Mouse (Mus musculus): ENCODE data around the gene Glo1. TPM values are rescaled to one million over a fixed set of nuclear protein-coding genes. Genes with fewer than 3 reads are reported as not detected.

The Glo1 gene
- polyA plus RNA-seq, 1 experiment from 2014 or later: 234 TPM

GRCm38 (mm10) chr17:30612075-30612859, 14.4 kb downstream of the Glo1 start:
- Histone ChIP-seq H3K4me1 (replicated peaks) (peaks cover 83% of the 10 kb centered on the region), H3K9ac (peak overlapping the region; percentile 82), H3K27me3 (no peaks in the 10 kb centered on the region), H3K27ac (replicated peaks) (peak overlapping the region; percentile 93), H3K36me3 (replicated peaks) (peaks cover 10% of the 10 kb centered on the region), H3K4me3 (replicated peaks) (peak overlapping the region; percentile 75), H3K9me3 (replicated peaks) (no peaks in the 10 kb centered on the region), H3K4me2 (peak overlapping the region; percentile 69)
- WGBS (ENCODE audit: insufficient replicate concordance): under 1% methylated on average over 34 of the region's 34 CpGs
- peak; percentile 93 for ATAC-seq (ENCODE audit: insufficient read depth)

GRCm38 (mm10) chr17:30611221-30612074, 15.2 kb downstream of the Glo1 start:
- Histone ChIP-seq H3K4me1 (replicated peaks) (peaks cover 83% of the 10 kb centered on the region), H3K27ac (replicated peaks) (peak overlapping the region; percentile 93), H3K4me3 (replicated peaks) (peak overlapping the region; percentile 75), H3K36me3 (replicated peaks) (peaks cover 19% of the 10 kb centered on the region), H3K9ac (peak overlapping the region; percentile 82), H3K27me3 (no peaks in the 10 kb centered on the region), H3K4me2 (peak overlapping the region; percentile 69), H3K9me3 (replicated peaks) (no peaks in the 10 kb centered on the region)
- WGBS (ENCODE audit: insufficient replicate concordance): 16% methylated on average over 18 of the region's 18 CpGs
- ATAC-seq (ENCODE audit: insufficient read depth): 0 out of 2 replicates have a peak, but pooled peaks have one; percentile 6

GRCm38 (mm10) chr17:30610739-30611138, 15.9 kb downstream of the Glo1 start:
- ATAC-seq (ENCODE audit: insufficient read depth): no peak
- WGBS (ENCODE audit: insufficient replicate concordance): 47% methylated on average over 1 of the region's 1 CpGs
- H3K4me3 ChIP-seq (replicated peaks): peak overlapping the region; percentile 75
- H3K9me3 ChIP-seq (replicated peaks): no peaks in the 10 kb centered on the region
- peak overlapping the region; percentile 93 for H3K27ac ChIP-seq (replicated peaks)
- no peaks in the 10 kb centered on the region for H3K27me3 ChIP-seq
- peaks cover 83% of the 10 kb centered on the region for H3K4me1 ChIP-seq (replicated peaks)
- H3K9ac ChIP-seq: peak overlapping the region; percentile 82; the same call in 1 of the 2 replicates
- H3K4me2 ChIP-seq: peak overlapping the region; percentile 69
- peaks cover 26% of the 10 kb centered on the region for H3K36me3 ChIP-seq (replicated peaks)

GRCm38 (mm10) chr17:30609980-30610307, 16.7 kb downstream of the Glo1 start:
- ATAC-seq (ENCODE audit: insufficient read depth): no peak
- Histone ChIP-seq H3K27ac (replicated peaks) (peak overlapping the region; percentile 93), H3K9ac (no peak overlapping the region), H3K36me3 (replicated peaks) (peaks cover 32% of the 10 kb centered on the region), H3K4me3 (replicated peaks) (peak overlapping the region; percentile 75), H3K27me3 (no peaks in the 10 kb centered on the region), H3K4me2 (peak overlapping the region; percentile 69), H3K4me1 (replicated peaks) (peaks cover 75% of the 10 kb centered on the region), H3K9me3 (replicated peaks) (no peaks in the 10 kb centered on the region)
- 61% methylated on average over 5 of the region's 5 CpGs for WGBS (ENCODE audit: insufficient replicate concordance)

GRCm38 (mm10) chr17:30609305-30609979, 17.2 kb downstream of the Glo1 start:
- H3K4me2 ChIP-seq: peak overlapping the region; percentile 69
- peaks cover 70% of the 10 kb centered on the region for H3K4me1 ChIP-seq (replicated peaks)
- H3K27ac ChIP-seq (replicated peaks): peak overlapping the region; percentile 93
- peaks cover 37% of the 10 kb centered on the region for H3K36me3 ChIP-seq (replicated peaks)
- peak overlapping the region; percentile 19; the same call in 1 of the 2 replicates for H3K9ac ChIP-seq
- 62% methylated on average over 16 of the region's 16 CpGs for WGBS (ENCODE audit: insufficient replicate concordance)
- no peaks in the 10 kb centered on the region for H3K27me3 ChIP-seq
- H3K9me3 ChIP-seq (replicated peaks): no peaks in the 10 kb centered on the region
- H3K4me3 ChIP-seq (replicated peaks): peak overlapping the region; percentile 75
- ATAC-seq (ENCODE audit: insufficient read depth): peak; percentile 24; the same call in 1 of the 2 replicates

- Histone ChIP-seq H3K27me3 (no peaks in the 10 kb centered on the region), H3K9ac (peak overlapping the region; percentile 12; the same call in 1 of the 2 replicates), H3K4me3 (replicated peaks) (no peak overlapping the region), H3K9me3 (replicated peaks) (no peaks in the 10 kb centered on the region), H3K27ac (replicated peaks) (peak overlapping the region; percentile 93; the same call in 1 of the 2 replicates), H3K4me2 (no peak overlapping the region), H3K36me3 (replicated peaks) (peaks cover 51% of the 10 kb centered on the region), H3K4me1 (replicated peaks) (peaks cover 55% of the 10 kb centered on the region)
- no peak for ATAC-seq (ENCODE audit: insufficient read depth)
- WGBS (ENCODE audit: insufficient replicate concordance): 89% methylated on average over 8 of the region's 8 CpGs
These were observed 18.7 kb downstream of the Glo1 start for GRCm38 (mm10) chr17:30607909-30608495.

- peaks cover 51% of the 10 kb centered on the region for H3K4me1 ChIP-seq (replicated peaks)
- H3K27me3 ChIP-seq: no peaks in the 10 kb centered on the region
- H3K36me3 ChIP-seq (replicated peaks): peaks cover 58% of the 10 kb centered on the region
- ATAC-seq (ENCODE audit: insufficient read depth): no peak
- H3K9me3 ChIP-seq (replicated peaks): no peaks in the 10 kb centered on the region
- H3K9ac ChIP-seq: no peak overlapping the region
- no peak overlapping the region for H3K4me3 ChIP-seq (replicated peaks)
- H3K4me2 ChIP-seq: no peak overlapping the region
- peak overlapping the region; percentile 10; the same call in 1 of the 2 replicates for H3K27ac ChIP-seq (replicated peaks)
- WGBS (ENCODE audit: insufficient replicate concordance): 87% methylated on average over 7 of the region's 7 CpGs
These were observed 19.3 kb downstream of the Glo1 start for GRCm38 (mm10) chr17:30607330-30607729.

GRCm38 (mm10) chr17:30606634-30607081, 20.0 kb downstream of the Glo1 start:
- Histone ChIP-seq H3K4me1 (replicated peaks) (peaks cover 53% of the 10 kb centered on the region), H3K27ac (replicated peaks) (0 out of 2 replicates have a peak overlapping the region, but pooled peaks have one; percentile 3), H3K27me3 (no peaks in the 10 kb centered on the region), H3K4me3 (replicated peaks) (no peak overlapping the region), H3K9ac (no peak overlapping the region), H3K36me3 (replicated peaks) (peaks cover 65% of the 10 kb centered on the region), H3K4me2 (no peak overlapping the region), H3K9me3 (replicated peaks) (no peaks in the 10 kb centered on the region)
- WGBS (ENCODE audit: insufficient replicate concordance): 83% methylated on average over 8 of the region's 8 CpGs
- ATAC-seq (ENCODE audit: insufficient read depth): no peak

- Histone ChIP-seq H3K4me1 (replicated peaks) (peaks cover 53% of the 10 kb centered on the region), H3K27ac (replicated peaks) (0 out of 2 replicates have a peak overlapping the region, but pooled peaks have one; percentile 3), H3K36me3 (replicated peaks) (peaks cover 69% of the 10 kb centered on the region), H3K4me3 (replicated peaks) (no peak overlapping the region), H3K9me3 (replicated peaks) (no peaks in the 10 kb centered on the region), H3K4me2 (no peak overlapping the region), H3K27me3 (no peaks in the 10 kb centered on the region), H3K9ac (no peak overlapping the region)
- WGBS (ENCODE audit: insufficient replicate concordance): 85% methylated on average over 11 of the region's 11 CpGs
- ATAC-seq (ENCODE audit: insufficient read depth): no peak
These were observed 20.5 kb downstream of the Glo1 start for GRCm38 (mm10) chr17:30606206-30606605.

GRCm38 (mm10) chr17:30605001-30605400, 21.7 kb downstream of the Glo1 start:
- no peak for ATAC-seq (ENCODE audit: insufficient read depth)
- H3K27ac ChIP-seq (replicated peaks): no peak overlapping the region
- no peak overlapping the region for H3K4me2 ChIP-seq
- H3K9me3 ChIP-seq (replicated peaks): no peaks in the 10 kb centered on the region
- H3K4me3 ChIP-seq (replicated peaks): no peak overlapping the region
- H3K9ac ChIP-seq: no peak overlapping the region
- WGBS (ENCODE audit: insufficient replicate concordance): 86% methylated on average over 5 of the region's 5 CpGs
- H3K27me3 ChIP-seq: no peaks in the 10 kb centered on the region
- peaks cover 81% of the 10 kb centered on the region for H3K36me3 ChIP-seq (replicated peaks)
- peaks cover 43% of the 10 kb centered on the region for H3K4me1 ChIP-seq (replicated peaks)

Data from liver, embryonic 15.5 days (tissue).